Mouse (Mus musculus): ENCODE data around the gene Slc35c2.

GRCm38 (mm10) chr2:165252381-165252780 lies 35.3 kb downstream of the Slc35c2 start:
- TF ChIP-seq POLR2A (IDR thresholded peaks at IDR 0.05; ENCODE audit: borderline replicate concordance, extremely low read depth, low read depth, low read length) (no peak), CTCF (IDR thresholded peaks at IDR 0.05; ENCODE audit: insufficient read depth, low read length) (no peak)
